Mouse (Mus musculus): Measurements from ENCODE around the gene Tgm2.

DNA sequence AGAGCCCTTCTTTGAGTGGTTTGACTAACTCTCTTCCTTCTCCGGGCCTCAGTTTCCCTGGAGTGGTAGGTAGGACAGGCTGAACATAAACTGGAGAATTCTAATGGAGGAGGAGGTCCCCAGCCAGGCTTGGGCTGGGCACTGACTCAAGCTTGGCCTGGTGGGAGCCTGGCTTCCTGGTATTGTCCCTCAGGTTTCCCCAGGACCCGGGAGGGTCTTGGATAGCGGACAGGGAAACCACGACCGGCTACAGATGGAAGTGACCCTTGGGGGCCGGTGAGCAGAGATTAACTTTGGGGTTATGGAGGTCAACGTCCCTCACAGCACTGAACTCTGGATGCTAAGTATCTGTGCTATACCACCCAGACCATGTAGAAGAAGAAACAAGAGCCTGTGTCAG lies 5.0 kb downstream of the Tgm2 start:
- TF ChIP-seq CTCF (IDR thresholded peaks at IDR 0.05; ENCODE audit: borderline replicate concordance, insufficient read depth, low read length) = no peak
- no peak for TF ChIP-seq POLR2A (IDR thresholded peaks at IDR 0.05; ENCODE audit: low read depth, low read length)
